Mouse (Mus musculus) bone marrow macrophage, adult 2 months (primary cell): Measurements from ENCODE around the gene Tll2.

Source experiments
- CTCF ChIP-seq: IDR thresholded peaks from 2 replicates; pipeline ENCODE4 v1.5.1; 2012; ENCODE audit warnings: low read depth, mild to moderate bottlenecking, low read length, moderate library complexity
- POLR2A ChIP-seq: IDR thresholded peaks from 2 replicates; pipeline ENCODE4 v1.6.1; 2012; ENCODE audit warnings: mild to moderate bottlenecking, low read depth, low read length, borderline replicate concordance

GRCm38 (mm10) chr19:41140961-41141360 is 65.7 kb downstream of the Tll2 start:
- TF ChIP-seq CTCF: no peak
- no peak for TF ChIP-seq POLR2A
